Mouse (Mus musculus) G1E (cell line): ENCODE measurements at regions not wholly inside any gene's neighbourhood (a gene's known extent, or its start where the extent isn't known, plus 50 kb on each side); places are given as distances from the start of the nearest gene placed in this dataset.

Experiments used
- ATAC-seq: 2 replicates; pipeline ENCODE4 v1.8.0; 2016; ENCODE audit warnings: mild to moderate bottlenecking; ENCODE audit not compliant: insufficient number of reproducible peaks, poor library complexity, low FRiP score, severe bottlenecking; ENCODE audit errors: extremely low read depth
- DNase-seq: peaks from one replicate; pipeline ENCODE4 v3.0.0; 2012; ENCODE audit warnings: low spot score
- H3K27me3 ChIP-seq: 2 replicates; pipeline ENCODE4 v1.6.1; 2012; ENCODE audit warnings: mild to moderate bottlenecking, low read length, inconsistent platforms; ENCODE audit not compliant: insufficient read depth
- H3K36me3 ChIP-seq: replicated peaks from 2 replicates; pipeline ENCODE3; 2012; ENCODE audit warnings: mild to moderate bottlenecking, inconsistent platforms
- H3K4me1 ChIP-seq: 2 replicates; pipeline ENCODE4 v1.6.1; 2012; ENCODE audit warnings: low read depth, low read length, inconsistent platforms, mixed read lengths; ENCODE audit not compliant: insufficient read depth
- H3K4me3 ChIP-seq: 2 replicates; pipeline ENCODE4 v1.5.1; 2012; ENCODE audit warnings: low read depth, mild to moderate bottlenecking, inconsistent platforms, low read length, moderate library complexity, mixed read lengths
- H3K9me3 ChIP-seq: replicated peaks from 2 replicates; pipeline ENCODE4 v1.6.1; 2012; ENCODE audit warnings: inconsistent platforms
- CTCF ChIP-seq: IDR thresholded peaks from 2 replicates; pipeline ENCODE4 v1.5.1; 2012; ENCODE audit warnings: low read depth, low read length, inconsistent platforms, mixed read lengths
- GATA1 ChIP-seq: IDR thresholded peaks from 2 replicates; pipeline ENCODE4 v1.6.1; 2012; ENCODE audit warnings: borderline replicate concordance, low read length, inconsistent platforms, mixed read lengths
- GATA2 ChIP-seq: IDR thresholded peaks from 2 replicates; pipeline ENCODE4 v1.6.1; 2012; ENCODE audit warnings: low read depth, low read length, inconsistent platforms, borderline replicate concordance
- POLR2AphosphoS5 ChIP-seq: IDR thresholded peaks from 2 replicates; pipeline ENCODE4 v1.6.1; 2012; ENCODE audit warnings: low read depth, low read length, inconsistent platforms; ENCODE audit not compliant: insufficient replicate concordance
- TAL1 ChIP-seq: conservative IDR thresholded peaks from 2 replicates; pipeline ENCODE4 v1.6.1; 2012; ENCODE audit warnings: low read depth, low read length, inconsistent platforms, mixed read lengths

- no peak for TF ChIP-seq POLR2AphosphoS5
- TF ChIP-seq GATA1: no peak
- H3K27me3 ChIP-seq: 0 out of 2 replicates have a peak, but pooled peaks cover under 1% of the 10 kb centered on the region
- H3K4me1 ChIP-seq: no peaks in the 10 kb centered on the region
- H3K36me3 ChIP-seq: no peaks in the 10 kb centered on the region
- no peak overlapping the region for H3K4me3 ChIP-seq
- no peak for ATAC-seq
- no peak for DNase-seq
- no peaks in the 10 kb centered on the region for H3K9me3 ChIP-seq
Measured at GRCm38 (mm10) chr13:28722074-28722473, 231.4 kb downstream of the Sox4 start.

GRCm38 (mm10) chr13:28721548-28721981 lies 231.9 kb downstream of the Sox4 start:
- H3K27me3 ChIP-seq: 0 out of 2 replicates have a peak, but pooled peaks cover 3% of the 10 kb centered on the region
- H3K4me1 ChIP-seq: no peaks in the 10 kb centered on the region
- DNase-seq: no peak
- no peak overlapping the region for H3K4me3 ChIP-seq
- H3K9me3 ChIP-seq: no peaks in the 10 kb centered on the region
- H3K36me3 ChIP-seq: no peaks in the 10 kb centered on the region
- no peak for ATAC-seq
- TF ChIP-seq POLR2AphosphoS5 (no peak), GATA1 (no peak), CTCF (no peak), TAL1 (no peak), GATA2 (no peak)

- Histone ChIP-seq H3K4me3 (no peak overlapping the region), H3K27me3 (0 out of 2 replicates have a peak, but pooled peaks cover 3% of the 10 kb centered on the region), H3K9me3 (no peaks in the 10 kb centered on the region), H3K36me3 (no peaks in the 10 kb centered on the region), H3K4me1 (no peaks in the 10 kb centered on the region)
- no peak for ATAC-seq
- no peak for DNase-seq
- TF ChIP-seq GATA1 (no peak), CTCF (no peak), GATA2 (no peak), POLR2AphosphoS5 (no peak)
Measured at GRCm38 (mm10) chr13:28720639-28721239, 232.8 kb downstream of the Sox4 start.

GRCm38 (mm10) chr13:28720169-28720568 lies 233.3 kb downstream of the Sox4 start:
- ATAC-seq (no peak), DNase-seq (no peak)
- Histone ChIP-seq H3K36me3 (no peaks in the 10 kb centered on the region), H3K9me3 (no peaks in the 10 kb centered on the region), H3K4me1 (no peaks in the 10 kb centered on the region), H3K4me3 (no peak overlapping the region), H3K27me3 (0 out of 2 replicates have a peak, but pooled peaks cover 3% of the 10 kb centered on the region)
- TF ChIP-seq CTCF (no peak), POLR2AphosphoS5 (no peak), GATA2 (no peak), GATA1 (no peak), TAL1 (no peak)

- Histone ChIP-seq H3K4me3 (no peak overlapping the region), H3K27me3 (0 out of 2 replicates have a peak, but pooled peaks cover 3% of the 10 kb centered on the region), H3K9me3 (no peaks in the 10 kb centered on the region), H3K36me3 (no peaks in the 10 kb centered on the region), H3K4me1 (no peaks in the 10 kb centered on the region)
- ATAC-seq (no peak), DNase-seq (no peak)
- no peak for TF ChIP-seq TAL1
- no peak for TF ChIP-seq POLR2AphosphoS5
- TF ChIP-seq GATA1: no peak
- TF ChIP-seq GATA2: no peak
- no peak for TF ChIP-seq CTCF
Measured at GRCm38 (mm10) chr13:28718868-28719265, 234.6 kb downstream of the Sox4 start.

GRCm38 (mm10) chr13:28718169-28718867 lies 235.2 kb downstream of the Sox4 start:
- no peak for DNase-seq
- H3K9me3 ChIP-seq: no peaks in the 10 kb centered on the region
- H3K27me3 ChIP-seq: 0 out of 2 replicates have a peak, but pooled peaks cover 3% of the 10 kb centered on the region
- no peak for TF ChIP-seq GATA1
- TF ChIP-seq TAL1: no peak
- TF ChIP-seq CTCF: no peak
- TF ChIP-seq GATA2: no peak
- TF ChIP-seq POLR2AphosphoS5: no peak
- no peak overlapping the region for H3K4me3 ChIP-seq
- H3K4me1 ChIP-seq: no peaks in the 10 kb centered on the region
- no peaks in the 10 kb centered on the region for H3K36me3 ChIP-seq
- no peak for ATAC-seq
